Mouse (Mus musculus) mouse embryonic stem cell (cell line): Measurements from ENCODE around the gene Rab35.

Experiments used
- in situ Hi-C, 2 experiments: fragments of 300-500 bp; cut with MboI; formaldehyde crosslinking; loops; 1 replicate in 1 of 2; 3 replicates in 1 of 2; pipeline ENCODE4 v1.14.3; 2019 to 2020; ENCODE audit warnings: low sequenced_read_pairs in 2 of 2, low pct_unique_long_range_greater_than_20kb in 1 of 2, mixed read lengths in 1 of 2; ENCODE audit not compliant: unreplicated experiment in 1 of 2

Rab35 gene

DNA sequence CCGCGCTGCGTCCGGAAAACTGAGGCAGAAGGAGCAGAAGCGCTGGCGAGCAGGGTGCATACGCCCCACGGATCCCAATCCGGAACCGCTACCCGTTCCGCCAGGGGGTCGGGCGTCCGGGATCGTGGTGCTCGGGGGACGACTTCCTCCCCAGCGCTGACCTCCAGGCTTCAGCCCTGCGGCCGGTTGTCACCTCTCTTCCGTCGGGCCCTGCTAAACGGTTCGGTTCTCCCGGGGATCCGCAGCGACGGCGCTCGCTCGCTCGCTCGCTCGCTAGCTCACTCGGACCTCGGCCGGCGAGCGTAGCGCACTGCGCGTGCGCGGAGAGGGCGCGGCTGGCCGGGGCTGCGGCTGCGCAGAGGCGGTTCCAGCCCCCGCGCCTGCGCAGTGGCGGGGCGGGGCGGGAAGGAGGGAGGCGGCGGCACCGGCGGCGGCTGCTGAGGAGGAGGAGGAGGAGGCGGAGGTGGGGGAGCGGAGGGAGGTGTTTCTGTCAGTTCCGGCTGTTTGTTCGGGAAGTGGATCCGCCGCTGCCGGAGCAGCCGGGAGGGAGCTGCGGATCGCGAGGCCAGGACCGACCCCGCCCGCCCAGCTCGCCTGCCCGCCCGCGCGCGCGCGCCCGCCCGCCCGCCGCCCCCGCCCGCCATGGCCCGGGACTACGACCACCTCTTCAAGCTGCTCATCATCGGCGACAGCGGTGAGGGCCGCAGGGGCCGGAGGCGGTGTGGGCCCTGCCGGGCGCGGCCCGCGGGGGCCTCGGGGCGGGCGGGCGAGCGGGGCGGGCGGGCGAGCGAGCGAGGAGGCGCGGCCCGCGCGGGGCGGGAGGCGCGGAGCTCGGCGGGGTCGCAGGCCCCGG lies at the start of gene Rab35:
TSS of gene Rab35 (plus strand) at position 404 of the 853 bp plus-strand sequence.
- in situ Hi-C loops: loop anchor here in 1 of 2 experiments (10.0 kb wide), 1 partner anchor 127 kb away; the partner anchor contains the start of gene Pxn

DNA sequence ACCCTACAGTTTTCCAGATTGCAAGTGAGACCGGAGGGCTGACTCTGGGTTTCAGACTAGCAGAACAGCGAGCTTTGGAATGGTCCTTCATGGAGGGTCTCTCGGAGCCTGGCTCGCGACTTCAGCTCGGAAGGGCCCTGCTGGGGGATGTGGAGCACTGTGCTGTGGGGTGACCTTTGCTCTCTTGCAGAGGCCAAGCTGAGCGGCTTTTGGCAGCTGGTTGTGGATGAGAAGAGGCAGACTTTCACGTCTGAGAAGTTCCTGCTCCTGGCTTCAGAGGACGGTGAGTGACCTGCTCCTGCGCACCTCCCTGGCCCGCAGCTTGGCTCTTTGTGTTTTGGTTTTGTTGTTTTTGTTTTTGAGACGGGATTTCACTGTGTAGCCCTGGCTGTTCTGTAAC lies 46.1 kb upstream of the Rab35 start:
- in situ Hi-C loops: no loop called here

DNA sequence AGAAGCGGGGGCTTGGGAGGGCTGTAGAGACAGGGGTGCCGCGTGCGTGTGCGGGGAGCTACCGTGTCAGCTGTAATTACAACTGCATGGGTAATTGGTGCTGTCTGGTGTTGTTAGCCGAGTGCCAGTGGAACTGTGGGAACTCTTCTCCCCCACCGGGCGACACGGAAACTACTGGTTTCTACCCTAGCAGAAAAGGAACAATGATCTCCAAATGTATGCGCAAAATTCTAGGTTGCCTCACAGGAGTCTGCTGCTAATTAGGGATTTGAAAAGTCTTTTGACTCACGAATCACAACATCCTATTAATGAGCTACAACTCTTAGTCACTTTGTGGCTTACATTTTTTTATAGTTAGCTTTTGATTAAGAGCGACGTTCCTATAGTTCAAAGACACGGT lies 45.5 kb upstream of the Rab35 start:
- in situ Hi-C loops: no loop called here

DNA sequence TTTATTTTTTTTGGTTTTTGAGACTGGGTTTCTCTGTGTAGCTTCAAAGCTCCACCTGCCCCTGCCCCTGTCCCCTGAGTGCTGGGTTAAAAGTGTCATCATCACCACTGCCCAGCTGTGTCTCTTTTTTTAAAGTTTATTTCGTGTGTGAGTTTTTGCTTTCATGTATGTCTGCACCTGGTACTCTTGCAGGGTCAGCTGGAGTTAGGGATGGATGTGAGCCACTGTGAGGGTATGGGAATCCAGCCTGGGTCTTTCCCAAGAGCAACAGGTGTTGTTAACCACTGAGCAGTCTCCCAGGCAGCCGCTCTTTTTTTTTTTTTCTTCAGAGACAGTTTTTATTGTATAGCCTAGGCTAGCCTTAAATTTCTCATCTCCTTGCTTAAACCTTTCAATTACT lies 44.9 kb upstream of the Rab35 start:
- in situ Hi-C loops: no loop called here

DNA sequence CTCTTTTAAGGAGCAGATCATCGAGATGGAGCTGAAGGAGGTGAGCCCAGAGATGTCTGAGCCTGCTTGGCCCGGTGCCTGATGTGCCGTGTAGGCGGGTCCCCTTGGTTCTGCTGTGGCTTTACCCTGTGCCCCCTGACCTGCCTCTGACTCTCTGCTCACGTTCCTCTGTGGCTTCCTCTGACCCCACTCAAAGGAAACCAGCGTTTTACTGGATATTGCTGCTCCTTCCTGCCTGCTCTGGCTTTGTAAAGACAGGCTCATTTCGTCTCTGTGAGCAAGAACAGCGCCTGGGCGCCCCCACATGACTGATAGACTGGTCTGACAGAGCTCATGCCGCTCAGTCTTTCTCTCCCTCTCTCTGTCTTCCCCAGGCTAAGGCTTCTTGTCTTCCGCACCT lies 40.7 kb upstream of the Rab35 start:
- in situ Hi-C loops: no loop called here

DNA sequence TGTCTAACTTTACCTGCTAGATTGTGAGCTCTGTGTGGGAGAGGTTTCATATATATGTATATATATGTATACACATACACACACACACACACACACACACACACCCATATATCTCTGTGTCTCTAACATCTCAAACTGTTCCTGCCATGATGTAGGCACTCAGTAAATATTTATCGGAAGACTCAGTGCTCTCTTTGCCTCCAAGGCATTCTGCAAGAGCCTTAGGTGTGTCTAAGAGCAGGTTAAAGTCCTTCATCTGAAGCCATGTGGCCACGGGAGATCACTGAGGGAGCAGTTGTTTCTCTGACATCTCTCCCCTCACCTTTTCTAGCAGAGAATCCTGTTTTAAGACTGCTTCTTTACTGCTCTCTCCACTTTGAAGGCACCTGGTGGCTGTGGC lies 40.2 kb upstream of the Rab35 start:
- in situ Hi-C loops: no loop called here

DNA sequence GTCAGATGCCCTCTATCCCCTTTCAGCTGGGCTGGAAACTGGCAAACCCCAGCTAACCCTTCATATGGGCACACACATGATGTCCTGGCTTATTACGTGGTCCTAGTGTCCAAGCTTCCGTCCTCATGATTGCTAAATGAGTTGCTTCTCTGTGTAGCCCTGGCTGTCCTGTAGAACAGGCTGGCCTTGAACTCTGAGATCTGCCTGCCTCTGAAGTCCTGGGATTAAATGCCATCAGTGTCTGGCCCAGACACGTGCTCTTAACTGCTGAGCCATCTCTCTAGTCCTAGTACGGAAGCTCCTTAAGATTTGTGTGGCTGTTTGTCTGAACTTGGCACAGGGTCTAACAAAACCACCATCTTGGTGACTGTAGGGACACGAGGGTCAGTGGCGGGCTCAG lies 28.1 kb upstream of the Rab35 start:
- in situ Hi-C loops: no loop called here

DNA sequence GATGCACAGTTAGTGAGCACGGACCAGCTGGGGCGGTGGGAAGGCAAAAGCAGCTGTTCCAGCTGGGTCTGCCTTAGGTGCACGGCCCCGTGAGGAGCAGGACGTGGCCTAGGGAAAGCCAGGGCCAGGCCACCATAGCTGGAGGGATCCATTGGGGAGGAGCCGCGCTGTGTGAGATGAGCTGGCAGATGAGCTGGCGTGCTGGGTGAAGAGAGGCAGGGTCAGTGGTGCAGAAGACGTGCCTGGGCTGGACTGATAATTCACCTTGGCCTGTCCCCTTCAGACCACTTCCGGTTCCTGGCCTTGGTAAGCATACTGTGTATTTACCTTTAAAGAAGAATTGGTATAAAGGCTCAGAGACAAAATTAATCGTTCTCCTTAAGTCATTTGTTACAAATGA lies 20.1 kb upstream of the Rab35 start:
- in situ Hi-C loops: no loop called here

DNA sequence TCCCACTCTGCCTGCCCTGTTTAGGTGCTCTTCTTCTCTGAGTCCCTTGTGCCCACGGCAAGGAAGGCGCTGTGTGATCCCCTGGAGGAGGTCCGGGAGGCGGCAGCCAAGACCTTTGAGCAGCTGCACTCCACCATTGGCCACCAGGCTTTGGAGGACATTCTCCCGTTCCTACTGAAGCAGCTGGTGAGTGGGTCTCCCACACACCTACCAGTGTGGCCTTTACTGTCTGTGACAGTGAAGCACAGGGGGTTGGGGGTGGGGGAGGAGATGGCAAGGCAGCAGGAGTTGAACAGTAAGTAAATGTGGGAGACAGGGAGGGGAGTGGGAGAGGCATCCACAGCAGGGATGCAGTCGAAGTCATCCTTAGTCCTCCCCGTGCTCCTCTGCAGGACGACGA lies 18.4 kb upstream of the Rab35 start:
- in situ Hi-C loops: no loop called here

DNA sequence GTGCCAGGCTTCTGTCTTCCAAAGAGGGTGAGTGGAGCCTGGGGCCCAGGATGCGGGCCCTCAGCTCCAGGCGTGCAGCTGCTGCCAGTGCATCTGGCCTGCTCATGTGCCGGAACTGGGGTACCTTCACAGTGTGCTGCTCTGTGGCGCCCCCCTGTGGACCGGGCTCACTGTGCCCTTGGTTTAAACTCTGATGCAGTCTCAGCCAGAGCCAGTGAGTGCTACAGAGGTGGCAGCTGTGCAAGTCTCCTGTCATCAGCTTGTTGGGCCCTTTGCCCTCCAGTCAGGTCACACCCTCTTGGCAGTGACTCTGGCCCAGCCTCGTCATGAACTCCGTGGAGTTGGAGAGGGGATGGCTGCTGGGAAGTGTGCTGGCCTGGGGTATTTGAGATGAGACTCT lies 16.8 kb upstream of the Rab35 start:
- in situ Hi-C loops: no loop called here

DNA sequence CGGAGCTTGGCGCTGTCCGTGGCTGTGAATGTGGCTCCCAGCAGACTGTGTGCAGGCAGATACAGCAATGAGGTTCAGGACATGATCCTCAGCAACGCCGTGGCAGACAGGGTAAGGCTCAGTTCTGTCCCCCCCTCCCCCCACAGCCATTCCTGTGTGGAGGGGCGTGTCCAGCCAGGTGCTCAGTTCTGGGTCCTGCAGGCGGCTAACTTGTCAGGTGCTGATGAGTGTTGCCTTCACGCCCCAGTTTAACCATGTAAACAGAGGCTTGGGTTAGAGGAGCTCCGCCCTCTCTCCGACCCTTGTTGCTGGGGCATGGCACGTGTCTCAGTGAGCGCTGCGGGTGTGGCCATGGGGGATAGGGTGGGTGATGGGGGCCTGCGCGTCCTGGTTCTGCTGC lies 12.0 kb upstream of the Rab35 start:
- in situ Hi-C loops: no loop called here

DNA sequence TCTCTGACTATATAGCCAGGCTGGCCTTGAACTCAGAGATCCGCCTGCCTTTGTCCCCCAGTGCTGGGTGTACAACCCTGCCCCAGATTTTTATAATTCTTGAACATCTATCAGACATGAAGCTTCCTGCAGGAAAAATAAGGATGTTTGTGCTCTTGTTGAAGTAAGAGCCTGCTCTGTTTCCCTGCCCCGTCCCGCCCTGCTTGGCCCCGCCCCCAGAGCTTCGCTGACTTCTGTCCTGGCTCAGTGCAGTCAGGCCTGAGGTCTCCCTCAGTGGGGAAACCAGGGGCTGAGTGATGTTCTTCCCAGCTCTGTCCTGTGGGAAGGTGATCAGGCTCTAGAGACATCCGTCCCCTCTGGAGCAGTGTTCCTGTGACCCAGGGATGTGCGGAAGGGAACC lies 9.0 kb upstream of the Rab35 start:
- in situ Hi-C loops: no loop called here

DNA sequence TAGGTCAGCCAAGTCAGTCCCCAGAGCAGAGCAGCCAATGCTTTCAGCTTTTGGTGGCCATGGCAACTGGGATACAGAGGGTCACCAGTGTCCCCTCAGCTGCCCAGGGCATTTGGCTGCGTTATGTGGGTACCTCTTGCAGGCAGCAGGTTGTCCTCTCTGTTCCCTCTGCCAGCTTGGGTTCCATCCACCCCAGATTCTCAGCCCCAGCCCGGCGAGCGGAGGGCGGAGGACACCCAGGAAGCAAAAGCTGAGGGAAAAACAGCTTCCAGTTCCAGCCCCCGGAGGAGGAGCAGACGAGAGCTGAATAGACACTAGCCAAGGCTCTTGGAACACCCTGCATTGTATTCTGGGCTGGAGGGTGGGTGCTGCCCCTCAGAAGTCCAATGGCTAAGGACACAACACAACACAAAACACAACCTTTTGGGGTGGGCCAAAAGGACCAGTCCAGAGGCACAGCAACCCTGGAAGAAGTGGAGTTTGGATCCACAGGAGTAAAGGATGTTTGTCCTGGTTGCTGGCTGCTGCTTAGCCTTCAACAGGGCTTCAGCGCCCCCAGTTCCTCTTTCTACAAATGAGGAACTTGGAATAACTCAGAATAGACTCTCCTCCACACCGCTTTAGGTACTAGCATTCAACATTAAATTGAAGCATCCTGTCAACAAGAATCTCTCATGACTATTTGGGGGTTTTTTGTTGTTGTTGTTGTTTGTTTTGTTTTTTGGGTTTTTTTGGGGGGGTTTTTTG lies 7.8 kb upstream of the Rab35 start:
- in situ Hi-C loops: no loop called here

DNA sequence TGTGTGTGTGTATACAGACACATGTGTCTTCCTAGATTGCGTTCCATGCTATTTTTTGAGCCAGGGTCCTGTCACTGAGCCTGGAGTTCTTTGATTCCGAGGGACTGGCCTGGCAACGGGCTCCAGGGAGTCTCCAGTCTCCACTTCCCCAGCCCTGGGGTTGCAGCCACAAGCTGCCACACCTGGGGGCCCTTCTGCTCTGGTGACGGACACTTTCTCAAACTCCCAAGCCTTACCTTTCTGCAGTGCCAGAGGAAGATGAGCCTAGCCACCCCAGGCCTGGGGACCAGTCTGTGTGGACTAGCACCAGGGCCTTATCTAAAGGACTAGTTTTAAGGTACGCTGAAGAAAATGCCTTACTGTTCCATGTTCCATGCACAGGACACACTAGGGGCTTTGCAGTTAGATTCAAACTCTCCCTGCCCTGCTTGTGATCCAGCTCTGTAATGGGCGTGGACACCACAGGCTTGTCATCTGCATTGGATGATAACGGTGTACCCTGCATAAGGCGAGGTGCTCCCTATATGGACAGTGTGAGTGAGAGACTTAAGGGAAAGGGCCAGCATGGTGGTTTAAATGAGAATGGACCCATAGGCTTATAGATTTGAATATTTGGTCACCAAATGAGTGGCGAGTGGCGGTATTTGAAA lies 5.3 kb upstream of the Rab35 start:
- in situ Hi-C loops: no loop called here

DNA sequence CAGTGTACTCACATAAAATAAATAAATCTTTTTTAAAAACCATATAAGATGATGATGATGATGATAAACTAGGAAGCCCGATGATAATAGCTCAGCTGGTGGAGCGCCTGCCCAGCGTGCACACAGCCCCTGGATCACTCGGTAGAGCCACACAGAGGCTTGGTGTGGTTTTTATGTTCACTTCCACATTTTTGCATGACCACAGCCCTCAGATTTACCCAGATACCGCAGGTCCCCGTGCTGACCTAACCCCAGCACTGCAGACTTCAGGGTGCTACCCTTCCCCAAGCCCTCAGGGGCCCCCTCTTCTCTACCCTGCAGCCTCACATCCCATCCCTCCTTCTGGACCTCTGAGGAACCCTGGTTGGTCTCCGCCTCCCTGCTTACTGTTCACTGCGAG lies 3.6 kb upstream of the Rab35 start:
- in situ Hi-C loops: no loop called here

DNA sequence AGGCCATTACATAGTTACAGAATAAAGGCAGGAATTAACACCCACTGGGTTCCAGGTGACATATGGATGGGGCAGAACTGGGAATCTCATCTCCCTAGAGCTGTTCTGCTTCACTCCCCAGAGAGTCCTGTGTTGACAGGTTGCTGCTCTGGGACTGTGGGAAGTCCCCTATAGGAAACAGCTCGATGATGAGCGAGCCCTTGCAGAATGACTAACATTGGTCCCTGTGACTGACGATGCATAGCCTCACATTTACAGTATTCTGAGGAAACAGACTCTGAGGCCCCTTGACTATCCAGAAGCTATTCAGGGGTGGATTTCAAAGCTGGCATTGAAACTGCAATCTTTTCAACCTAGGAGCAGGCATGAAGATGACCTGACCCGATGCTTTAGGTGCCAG lies 2.0 kb upstream of the Rab35 start:
- in situ Hi-C loops: loop anchor here in 1 of 2 experiments (10.0 kb wide), 1 partner anchor 125 kb away; the partner anchor contains the start of gene Pxn

DNA sequence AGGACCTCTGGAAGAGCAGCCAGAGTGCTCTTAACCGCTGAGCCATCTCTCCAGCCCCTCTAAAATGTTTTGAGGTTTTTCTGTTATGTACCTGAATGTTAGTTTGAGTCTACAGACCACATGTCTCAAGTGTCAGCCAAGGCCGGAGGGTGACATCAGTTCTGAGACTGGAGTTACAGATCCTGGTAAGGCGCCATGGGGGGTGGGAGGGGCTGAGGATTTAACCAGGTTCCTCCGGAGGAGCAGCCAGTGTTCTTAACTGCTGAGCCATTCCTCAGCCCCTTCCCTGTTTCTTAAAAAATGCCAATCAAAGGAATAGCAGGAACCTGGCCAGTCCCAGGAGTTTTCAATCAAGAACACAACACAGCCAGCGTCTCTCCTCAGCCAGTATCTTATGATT lies 1.4 kb upstream of the Rab35 start:
- in situ Hi-C loops: loop anchor here in 1 of 2 experiments (10.0 kb wide), 1 partner anchor 125 kb away; the partner anchor contains the start of gene Pxn

DNA sequence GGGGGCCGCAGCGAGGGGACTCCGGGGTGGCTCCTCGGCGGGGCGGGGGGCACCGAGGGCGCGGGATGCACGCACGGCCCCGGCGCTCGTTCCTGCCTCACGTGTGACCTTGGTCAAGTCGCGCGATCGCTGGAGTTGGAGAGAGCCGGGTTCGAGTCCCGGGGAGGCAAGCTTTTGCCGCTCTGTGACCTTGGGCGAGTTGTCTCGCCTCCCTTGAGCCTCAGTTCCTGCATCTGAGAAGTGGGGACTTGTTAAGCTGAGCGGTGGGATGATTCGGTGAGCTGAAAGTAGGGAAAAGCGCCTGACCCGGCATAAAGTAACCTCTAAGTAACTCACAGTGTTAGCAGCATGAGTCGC lies 628 bp downstream of the Rab35 start:
- in situ Hi-C loops: loop anchor here in 1 of 2 experiments (10.0 kb wide), 1 partner anchor 128 kb away; the partner anchor contains the start of gene Pxn

DNA sequence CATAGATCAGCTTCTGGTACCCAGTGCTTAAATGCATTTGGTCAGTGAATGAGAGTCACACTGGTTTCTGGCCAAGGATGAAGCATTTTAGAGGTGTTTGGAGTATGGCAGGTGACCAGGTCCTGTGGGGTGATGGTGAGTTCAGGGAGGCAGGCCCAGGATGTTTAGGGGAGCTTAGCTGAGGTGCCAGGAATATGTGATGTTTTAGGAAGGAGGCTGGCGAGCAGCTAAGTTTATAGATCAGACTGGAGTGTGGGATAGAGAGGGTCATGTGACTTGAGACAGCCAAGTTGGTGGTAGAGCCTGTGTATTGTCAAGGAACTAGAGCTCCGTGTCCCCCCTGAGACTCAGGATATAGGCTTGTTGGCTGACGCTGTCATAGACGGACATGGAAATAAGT lies 1.4 kb downstream of the Rab35 start:
- in situ Hi-C loops: loop anchor here in 1 of 2 experiments (10.0 kb wide), 1 partner anchor 128 kb away; the partner anchor contains the start of gene Pxn
